Mouse (Mus musculus): ENCODE results near the gene Trim5. TPM values are rescaled to one million over a fixed set of nuclear protein-coding genes. Genes with fewer than 3 reads are reported as not detected.

Trim5 gene
- 1.1 TPM in 2 replicates for polyA plus RNA-seq (2012; rRNA removed)

GRCm38 (mm10) chr7:104287576-104288443 is at the start of gene Trim5:
Trim5 (minus strand) TSS chr7:104288094.

GRCm38 (mm10) chr7:104329171-104329570 is 41.3 kb upstream of the Trim5 start, which contains the start of gene Trim34b:
Trim34b (plus strand) TSS chr7:104329471.

GRCm38 (mm10) chr7:104315369-104316080 is 27.6 kb upstream of the Trim5 start, which contains the start of gene Trim12a:
Trim12a (minus strand) TSS chr7:104315466.

GRCm38 (mm10) chr7:104244287-104245181 is 43.4 kb downstream of the Trim5 start, which contains the start of gene Trim34a:
Trim34a (plus strand) TSS chr7:104244457.

GRCm38 (mm10) chr7:104218701-104219569 is 69.0 kb downstream of the Trim5 start, which contains the start of gene Trim6:
Trim6 (plus strand) TSS chr7:104218793.

Other genes starting within 250 kb of the Trim5 start
- not detected in 2 replicates for gene Olfr642, start 235.4 kb downstream of the Trim5 start, polyA plus RNA-seq (2012; rRNA removed)
- gene 4930516K23Rik, start 226.6 kb downstream of the Trim5 start, polyA plus RNA-seq (2012; rRNA removed), result not detected in 2 replicates
- gene Olfr644, start 216.2 kb downstream of the Trim5 start, polyA plus RNA-seq (2012; rRNA removed), result not detected in 2 replicates
- gene Olfr645, start 202.6 kb downstream of the Trim5 start, polyA plus RNA-seq (2012; rRNA removed), result not detected in 2 replicates
- gene Olfr646, start 183.2 kb downstream of the Trim5 start, polyA plus RNA-seq (2012; rRNA removed), result not detected in 2 replicates
- not detected in 2 replicates for gene Ubqln5, start 158.3 kb downstream of the Trim5 start, polyA plus RNA-seq (2012; rRNA removed)
- gene Olfr643, start 150.7 kb downstream of the Trim5 start, polyA plus RNA-seq (2012; rRNA removed), result not detected in 2 replicates
- gene Ubqln3, start 144.8 kb downstream of the Trim5 start, polyA plus RNA-seq (2012; rRNA removed), result not detected in 2 replicates
- gene Ubqlnl, start 137.5 kb downstream of the Trim5 start, polyA plus RNA-seq (2012; rRNA removed), result not detected in 2 replicates
- not detected in 2 replicates for gene Olfm5, start 123.3 kb downstream of the Trim5 start, polyA plus RNA-seq (2012; rRNA removed)
- 0.01 and 0.03 TPM in 2 replicates for gene Olfr648, start 104.7 kb downstream of the Trim5 start, polyA plus RNA-seq (2012; rRNA removed)
- gene Olfr649, start 92.1 kb downstream of the Trim5 start, polyA plus RNA-seq (2012; rRNA removed), result not detected in 2 replicates
- gene Trim6, start 69.3 kb downstream of the Trim5 start, polyA plus RNA-seq (2012; rRNA removed), result 0.81 and 0.87 TPM in 2 replicates
- 7.1 and 9.7 TPM in 2 replicates for gene Trim34a, start 43.6 kb downstream of the Trim5 start, polyA plus RNA-seq (2012; rRNA removed)
- 8.1 and 9.8 TPM in 2 replicates for gene Trim12a, start 27.4 kb upstream of the Trim5 start, polyA plus RNA-seq (2012; rRNA removed)
- gene Trim34b, start 41.4 kb upstream of the Trim5 start, polyA plus RNA-seq (2012; rRNA removed), result 0.06 and 0.09 TPM in 2 replicates
- gene Trim12c, start 65.3 kb upstream of the Trim5 start, polyA plus RNA-seq (2012; rRNA removed), result 4.3 and 5.4 TPM in 2 replicates
- 2.0 and 2.1 TPM in 2 replicates for gene Trim30b, start 81.8 kb upstream of the Trim5 start, polyA plus RNA-seq (2012; rRNA removed)
- 0.65 and 0.76 TPM in 2 replicates for gene Trim30c, start 112.7 kb upstream of the Trim5 start, polyA plus RNA-seq (2012; rRNA removed)
- 9.0 and 10.3 TPM in 2 replicates for gene Trim30a, start 177.1 kb upstream of the Trim5 start, polyA plus RNA-seq (2012; rRNA removed)
- 3.8 and 4.3 TPM in 2 replicates for gene Trim30d, start 219.8 kb upstream of the Trim5 start, polyA plus RNA-seq (2012; rRNA removed)

Data from liver, embryonic 18 days (tissue).